Mouse (Mus musculus) cerebellum, adult 2 months (tissue): Measurements from ENCODE around the gene Srrm4.

Experiments
- CTCF ChIP-seq: fragments of 200-500 bp; IDR thresholded peaks from 2 replicates; pipeline ENCODE4 v1.5.1; 2011; ENCODE audit warnings: low read depth, mild to moderate bottlenecking, control low read depth, low read length, moderate library complexity, borderline replicate concordance; ENCODE audit not compliant: insufficient read depth
- POLR2A ChIP-seq: fragments of 200-500 bp; IDR thresholded peaks from 2 replicates; pipeline ENCODE4 v1.6.1; 2011; ENCODE audit warnings: low read length, control low read depth, borderline replicate concordance; ENCODE audit not compliant: insufficient read depth

GRCm38 (mm10) chr5:116484236-116484635, 107.4 kb downstream of the Srrm4 start:
- TF ChIP-seq POLR2A, result no peak
- no peak for TF ChIP-seq CTCF
